Mouse (Mus musculus) embryonic fibroblast, embryonic 13.5 days (primary cell): ENCODE data around the gene Urgcp.

Source experiments
- CTCF ChIP-seq: IDR thresholded peaks from 2 replicates; pipeline ENCODE4 v1.5.1; 2011; ENCODE audit warnings: mild to moderate bottlenecking, control low read depth, low read length, moderate library complexity, borderline replicate concordance; ENCODE audit not compliant: insufficient read depth
- POLR2A ChIP-seq: IDR thresholded peaks from 2 replicates; pipeline ENCODE4 v1.6.1; 2011; ENCODE audit warnings: low read depth, mild to moderate bottlenecking, control low read depth, low read length, moderate library complexity

GRCm38 (mm10) chr11:5778481-5778880, 16.3 kb upstream of the Urgcp start:
- no peak for TF ChIP-seq POLR2A
- TF ChIP-seq CTCF = no peak
